Mouse (Mus musculus) embryonic facial prominence, embryonic 13.5 days (tissue): ENCODE results near the gene Hnrnpr. TPM values are rescaled to one million over a fixed set of nuclear protein-coding genes. Genes with fewer than 3 reads are reported as not detected.
A peak's percentile ranks its signal among the peaks of the same experiment; 100 is the strongest.

Experiments
- ATAC-seq: fragments of 200-750 bp; cut with Nextera tagmentation; 2 replicates; pipeline ENCODE4 v1.8.0; 2017; ENCODE audit warnings: low read depth; ENCODE audit not compliant: insufficient number of reproducible peaks, insufficient read depth, low FRiP score, low TSS enrichment
- H3K27ac ChIP-seq: fragments of 300-500 bp; sonication (generic); 2 replicates; pipeline ENCODE4 v1.5.1; 2015; ENCODE audit warnings: moderate library complexity, mild to moderate bottlenecking, inconsistent platforms
- H3K27me3 ChIP-seq: fragments of 300-500 bp; sonication (generic); 2 replicates; pipeline ENCODE4 v1.6.1; 2015; ENCODE audit warnings: mild to moderate bottlenecking, inconsistent platforms
- H3K36me3 ChIP-seq: fragments of 300-500 bp; sonication (generic); 2 replicates; pipeline ENCODE4 v1.6.1; 2015; ENCODE audit warnings: mild to moderate bottlenecking, inconsistent platforms
- H3K4me1 ChIP-seq: fragments of 300-500 bp; sonication (generic); 2 replicates; pipeline ENCODE4 v1.6.1; 2015; ENCODE audit warnings: inconsistent platforms
- H3K4me2 ChIP-seq: fragments of 300-500 bp; sonication (generic); 2 replicates; pipeline ENCODE4 v1.6.1; 2015; ENCODE audit warnings: moderate library complexity, mild to moderate bottlenecking, inconsistent platforms
- H3K4me3 ChIP-seq: fragments of 300-500 bp; sonication (generic); 2 replicates; pipeline ENCODE4 v1.5.1; 2015; ENCODE audit warnings: mild to moderate bottlenecking, inconsistent platforms
- H3K9ac ChIP-seq: fragments of 300-500 bp; sonication (generic); 2 replicates; pipeline ENCODE4 v1.6.1; 2015; ENCODE audit warnings: mild to moderate bottlenecking, inconsistent platforms
- H3K9me3 ChIP-seq: fragments of 300-500 bp; sonication (generic); 2 replicates; pipeline ENCODE4 v1.6.1; 2016; ENCODE audit warnings: inconsistent platforms
- WGBS: fragments of 180-500 bp; shearing (Covaris S2); methylation state at CpG from one replicate; pipeline ENCODE4 v1.1.7; 2015; ENCODE audit warnings: mixed read lengths; 5-methylcytosine and 5-hydroxymethylcytosine counted together
- polyA plus RNA-seq: library from polyadenylated mRNA; unstranded; fragments of >200 nt; fragmentation: Nextera tagmentation; extraction: Ambion mirVana; gene quantifications from 2 replicates; pipeline ENCODE4 v1.2.1, GENCODE M21; 2015

Gene Hnrnpr
- polyA plus RNA-seq, 1 experiment from 2014 or later, result 256 TPM

DNA sequence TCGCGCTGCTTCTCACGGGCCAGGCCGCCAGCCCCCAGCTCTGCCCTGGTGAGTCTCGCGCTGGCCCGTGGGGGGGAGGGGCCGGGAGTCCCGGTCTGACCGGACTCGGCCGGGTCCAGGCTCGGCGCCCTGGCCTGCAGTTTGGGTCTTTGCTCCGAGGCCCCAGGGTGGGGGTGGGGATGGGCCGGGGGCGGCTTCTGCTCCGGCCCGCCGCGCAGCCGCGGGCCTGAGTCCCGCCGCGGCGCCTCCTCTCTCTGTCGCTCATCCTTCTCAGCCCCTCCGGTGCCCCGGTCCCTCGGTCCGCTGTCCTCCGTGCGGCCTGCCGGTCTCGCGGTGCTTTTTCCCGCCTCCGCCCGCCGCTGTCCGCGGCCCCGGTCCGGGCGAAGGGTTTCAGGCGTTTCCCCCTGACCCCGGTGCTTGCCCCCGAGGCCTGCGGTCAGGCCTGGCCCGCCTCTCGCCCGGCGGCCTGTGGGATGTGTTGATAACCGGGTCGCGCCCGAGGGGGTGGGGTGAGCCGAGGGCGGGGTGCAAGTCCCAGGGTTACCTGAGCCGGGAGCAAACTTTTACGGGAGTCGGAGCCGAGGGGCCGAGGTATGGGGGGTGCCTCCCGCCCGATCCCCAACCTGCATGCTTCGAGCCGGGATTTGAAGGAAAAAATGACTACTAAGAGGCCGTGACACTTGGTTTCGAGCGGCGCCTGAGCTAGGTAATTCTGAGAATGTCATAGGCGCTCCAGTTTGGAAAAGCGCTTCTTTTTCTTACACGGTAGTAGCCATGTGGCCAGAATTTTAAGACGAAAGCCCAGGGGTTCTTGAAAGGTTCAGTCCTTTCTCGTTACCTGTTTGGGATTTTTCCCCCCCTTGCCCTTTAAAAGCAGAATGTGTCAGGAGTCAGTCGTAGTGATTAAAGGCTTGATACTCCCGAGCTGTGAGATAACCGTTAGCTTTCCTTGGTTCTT lies 579 bp downstream of the Hnrnpr start:
- Histone ChIP-seq H3K4me1 (peaks cover 34% of the 10 kb centered on the region), H3K27ac (peak overlapping the region; percentile 98), H3K9ac (peak overlapping the region; percentile 100), H3K9me3 (no peaks in the 10 kb centered on the region), H3K36me3 (peaks cover 1% of the 10 kb centered on the region), H3K4me3 (peak overlapping the region; percentile 100), H3K4me2 (peak overlapping the region; percentile 65), H3K27me3 (no peaks in the 10 kb centered on the region)
- WGBS, result 1% methylated on average over 65 of the region's 81 CpGs
- ATAC-seq, result peak; percentile 17; the same call in 1 of the 2 replicates

DNA sequence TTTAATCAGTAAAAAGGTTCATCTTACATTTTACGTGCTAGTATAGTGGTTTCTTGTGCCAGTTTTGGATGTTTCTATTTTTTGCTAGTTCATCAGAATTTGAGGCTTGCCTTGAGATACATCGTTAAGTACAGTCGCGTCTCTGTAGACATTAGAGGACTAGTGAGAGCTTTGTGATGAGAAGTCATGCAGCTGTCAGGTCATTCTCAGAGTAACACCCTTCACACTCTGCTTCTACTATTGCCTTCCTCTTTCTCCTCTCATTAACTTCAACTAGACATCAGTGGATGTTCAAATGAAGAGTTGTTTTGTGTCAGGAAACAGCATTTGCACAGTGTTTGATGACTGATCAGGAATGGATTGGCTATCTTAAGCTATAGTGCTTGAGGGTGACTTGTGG lies 1.9 kb downstream of the Hnrnpr start:
- Histone ChIP-seq H3K9me3 (no peaks in the 10 kb centered on the region), H3K9ac (peak overlapping the region; percentile 100), H3K4me2 (peak overlapping the region; percentile 65), H3K36me3 (peaks cover 11% of the 10 kb centered on the region), H3K4me1 (peaks cover 34% of the 10 kb centered on the region), H3K27me3 (no peaks in the 10 kb centered on the region), H3K4me3 (peak overlapping the region; percentile 100), H3K27ac (no peak overlapping the region)
- 20% methylated on average over 4 of the region's 4 CpGs for WGBS
- ATAC-seq, result no peak

DNA sequence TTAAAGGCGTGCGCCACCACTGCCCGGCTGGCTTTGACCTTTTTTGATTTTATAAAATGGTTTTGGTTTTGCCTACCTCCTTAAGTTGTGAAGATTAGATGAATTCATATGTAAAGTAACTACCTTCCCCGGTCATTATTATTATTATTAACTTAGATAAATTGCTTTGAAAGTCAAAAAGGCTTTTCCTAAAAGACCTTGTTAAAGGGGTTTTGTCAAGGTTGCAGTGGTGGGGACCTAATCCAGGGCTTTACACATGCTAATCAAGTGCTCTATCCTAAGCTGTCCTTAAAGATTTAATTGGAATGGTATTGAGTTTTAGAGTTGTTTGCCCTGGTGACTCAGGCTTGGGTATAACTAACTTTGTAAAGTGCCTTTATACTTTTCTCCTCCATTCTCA lies 6.9 kb downstream of the Hnrnpr start:
- Histone ChIP-seq H3K4me2 (no peak overlapping the region), H3K36me3 (peaks cover 57% of the 10 kb centered on the region), H3K9me3 (no peaks in the 10 kb centered on the region), H3K4me3 (no peak overlapping the region), H3K9ac (no peak overlapping the region), H3K4me1 (peaks cover 21% of the 10 kb centered on the region), H3K27me3 (no peaks in the 10 kb centered on the region), H3K27ac (no peak overlapping the region)
- 91% methylated on average over 4 of the region's 4 CpGs for WGBS
- no peak for ATAC-seq

- whole genome bisulfite sequencing, result 88% methylated on average over 4 of the region's 4 CpGs
- no peak overlapping the region for H3K27ac ChIP-seq
- H3K27me3 ChIP-seq, result no peaks in the 10 kb centered on the region
- no peak overlapping the region for H3K4me3 ChIP-seq
- no peak for ATAC-seq
- no peak overlapping the region for H3K4me2 ChIP-seq
- no peak overlapping the region for H3K9ac ChIP-seq
- H3K36me3 ChIP-seq, result peaks cover 75% of the 10 kb centered on the region
- H3K9me3 ChIP-seq, result no peaks in the 10 kb centered on the region
- peaks cover 2% of the 10 kb centered on the region for H3K4me1 ChIP-seq
Measured at GRCm38 (mm10) chr4:136320016-136320415, 9.3 kb downstream of the Hnrnpr start.

DNA sequence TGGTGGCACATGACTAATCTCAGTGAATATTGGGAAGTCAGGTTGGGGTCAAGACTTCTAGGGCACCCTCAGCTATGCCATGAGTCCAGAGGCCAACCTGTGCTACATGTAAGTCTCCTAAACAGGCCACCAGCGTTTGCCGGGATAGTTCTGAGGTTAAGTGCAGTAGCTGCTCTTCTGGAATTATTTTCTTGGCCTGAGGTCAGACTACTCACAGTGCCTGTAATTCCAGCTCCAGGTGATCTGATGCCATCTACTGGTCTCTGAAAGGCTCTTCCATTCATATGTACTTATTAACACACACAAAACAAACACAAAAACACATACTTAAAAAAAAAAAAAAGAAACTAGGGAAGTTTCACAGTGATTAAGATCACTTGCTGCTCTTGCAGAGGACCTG lies 13.5 kb downstream of the Hnrnpr start:
- Histone ChIP-seq H3K27ac (no peak overlapping the region), H3K36me3 (peaks cover 72% of the 10 kb centered on the region), H3K27me3 (no peaks in the 10 kb centered on the region), H3K4me3 (no peak overlapping the region), H3K9me3 (no peaks in the 10 kb centered on the region), H3K9ac (no peak overlapping the region), H3K4me1 (no peaks in the 10 kb centered on the region), H3K4me2 (no peak overlapping the region)
- no peak for ATAC-seq
- 54% methylated on average over 2 of the region's 2 CpGs for WGBS

GRCm38 (mm10) chr4:136327238-136327637 lies 16.5 kb downstream of the Hnrnpr start:
- Histone ChIP-seq H3K9ac (no peak overlapping the region), H3K9me3 (no peaks in the 10 kb centered on the region), H3K27me3 (no peaks in the 10 kb centered on the region), H3K4me2 (no peak overlapping the region), H3K4me1 (no peaks in the 10 kb centered on the region), H3K27ac (no peak overlapping the region), H3K36me3 (peaks cover 68% of the 10 kb centered on the region), H3K4me3 (no peak overlapping the region)
- WGBS, result 83% methylated on average over 5 of the region's 5 CpGs
- no peak for ATAC-seq

- no peak overlapping the region for H3K4me3 ChIP-seq
- no peak overlapping the region for H3K4me2 ChIP-seq
- no peaks in the 10 kb centered on the region for H3K27me3 ChIP-seq
- no peaks in the 10 kb centered on the region for H3K4me1 ChIP-seq
- no peak overlapping the region for H3K9ac ChIP-seq
- no peak for ATAC-seq
- no peak overlapping the region for H3K27ac ChIP-seq
- H3K9me3 ChIP-seq, result no peaks in the 10 kb centered on the region
- H3K36me3 ChIP-seq, result peaks cover 68% of the 10 kb centered on the region
Measured at GRCm38 (mm10) chr4:136328115-136328514, 17.4 kb downstream of the Hnrnpr start.

GRCm38 (mm10) chr4:136331709-136332108 lies 21.0 kb downstream of the Hnrnpr start:
- Histone ChIP-seq H3K27me3 (no peaks in the 10 kb centered on the region), H3K9ac (no peak overlapping the region), H3K9me3 (no peaks in the 10 kb centered on the region), H3K27ac (no peak overlapping the region), H3K36me3 (peaks cover 70% of the 10 kb centered on the region), H3K4me1 (no peaks in the 10 kb centered on the region), H3K4me3 (no peak overlapping the region), H3K4me2 (no peak overlapping the region)
- no peak for ATAC-seq
- WGBS, result 95% methylated on average over 3 of the region's 3 CpGs

DNA sequence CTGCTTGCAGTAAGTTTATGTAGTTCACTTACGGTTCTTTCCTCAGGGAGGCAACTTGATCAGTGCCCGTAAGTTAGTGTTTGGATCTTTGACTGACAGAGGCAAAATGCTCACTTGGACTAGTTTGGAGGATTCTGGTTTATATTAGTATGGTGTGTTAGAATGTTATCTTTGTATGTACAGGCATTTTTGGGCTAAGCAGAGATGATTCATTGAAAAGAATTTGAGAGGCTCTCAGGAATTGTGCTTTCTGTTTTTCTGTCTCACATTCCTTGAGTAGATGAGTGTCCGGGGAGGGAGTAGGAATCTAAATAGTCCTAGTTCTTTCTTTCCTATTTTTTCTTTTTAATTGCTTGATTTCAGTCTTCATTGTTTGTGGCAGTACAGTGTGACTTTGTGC lies 22.4 kb downstream of the Hnrnpr start:
- ATAC-seq, result no peak

GRCm38 (mm10) chr4:136335065-136335464 lies 24.3 kb downstream of the Hnrnpr start:
- WGBS, result 87% methylated on average over 2 of the region's 2 CpGs
- Histone ChIP-seq H3K4me3 (no peak overlapping the region), H3K9me3 (no peaks in the 10 kb centered on the region), H3K9ac (no peak overlapping the region), H3K36me3 (peaks cover 71% of the 10 kb centered on the region), H3K27ac (no peak overlapping the region), H3K4me2 (no peak overlapping the region), H3K27me3 (no peaks in the 10 kb centered on the region), H3K4me1 (no peaks in the 10 kb centered on the region)
- no peak for ATAC-seq

More for the DNA sequence above, 22.4 kb downstream of the Hnrnpr start:
- WGBS, result 76% methylated on average over 3 of the region's 3 CpGs
- H3K36me3 ChIP-seq, result peaks cover 72% of the 10 kb centered on the region
- no peak overlapping the region for H3K4me3 ChIP-seq
- H3K27me3 ChIP-seq, result no peaks in the 10 kb centered on the region
- no peak overlapping the region for H3K9ac ChIP-seq
- H3K4me1 ChIP-seq, result no peaks in the 10 kb centered on the region
- H3K4me2 ChIP-seq, result no peak overlapping the region
- no peaks in the 10 kb centered on the region for H3K9me3 ChIP-seq
- H3K27ac ChIP-seq, result no peak overlapping the region

GRCm38 (mm10) chr4:136337129-136337528 lies 26.4 kb downstream of the Hnrnpr start:
- Histone ChIP-seq H3K27me3 (no peaks in the 10 kb centered on the region), H3K27ac (no peak overlapping the region), H3K4me2 (no peak overlapping the region), H3K9me3 (no peaks in the 10 kb centered on the region), H3K9ac (no peak overlapping the region), H3K4me1 (no peaks in the 10 kb centered on the region), H3K36me3 (peaks cover 63% of the 10 kb centered on the region), H3K4me3 (no peak overlapping the region)
- 77% methylated on average over 4 of the region's 4 CpGs for WGBS
- no peak for ATAC-seq

GRCm38 (mm10) chr4:136349616-136350015 lies 38.9 kb downstream of the Hnrnpr start:
- H3K36me3 ChIP-seq, result peaks cover 79% of the 10 kb centered on the region
- 93% methylated on average over 6 of the region's 6 CpGs for WGBS

More at GRCm38 (mm10) chr4:136349616-136350015, 38.9 kb downstream of the Hnrnpr start:
- Histone ChIP-seq H3K9me3 (no peaks in the 10 kb centered on the region), H3K4me1 (no peaks in the 10 kb centered on the region), H3K27me3 (no peaks in the 10 kb centered on the region), H3K4me3 (no peak overlapping the region), H3K9ac (no peak overlapping the region), H3K4me2 (no peak overlapping the region), H3K27ac (no peak overlapping the region)
- ATAC-seq, result no peak
